Mouse (Mus musculus) T-cell, adult 2 months (primary cell): ENCODE data around the gene Gm49320.
A peak's percentile ranks its signal among the peaks of the same experiment; 100 is the strongest.
"Not testable (repeated sequence)": the region's sequence is repeated elsewhere in the genome, so short reads cannot be mapped to it uniquely, and the experiment has no call there.

Experiments used
- DNase-seq: peaks from one replicate; pipeline ENCODE4 v3.0.0; 2022; ENCODE audit warnings: low spot score

Gm49320 gene

GRCm38 (mm10) chr8:4226739-4227347, 11.8 kb upstream of the Gm49320 start, which contains the start of gene Lrrc8e:
Gene Lrrc8e, plus strand, starts transcription at chr8:4226827.
- DNase-seq = no peak

- no peak for DNase-seq
These were observed 10.7 kb upstream of the Gm49320 start for GRCm38 (mm10) chr8:4227919-4228318.

GRCm38 (mm10) chr8:4229784-4230183, 8.9 kb upstream of the Gm49320 start:
- DNase-seq = no peak

- no peak for DNase-seq
These were observed 7.9 kb upstream of the Gm49320 start for GRCm38 (mm10) chr8:4230612-4231351.

GRCm38 (mm10) chr8:4237814-4238433, 741 bp upstream of the Gm49320 start:
- no peak for DNase-seq

GRCm38 (mm10) chr8:4239193-4239890, 677 bp downstream of the Gm49320 start:
- no peak for DNase-seq

- DNase-seq = no peak
These were observed 6.4 kb downstream of the Gm49320 start for GRCm38 (mm10) chr8:4245061-4245460.

- no peak for DNase-seq
These were observed 7.1 kb downstream of the Gm49320 start for GRCm38 (mm10) chr8:4245737-4246136.

GRCm38 (mm10) chr8:4247241-4247640, 8.6 kb downstream of the Gm49320 start:
- no peak for DNase-seq

GRCm38 (mm10) chr8:4247951-4248540, 9.4 kb downstream of the Gm49320 start, which contains the start of gene Tgfbr3l:
Gene Tgfbr3l, plus strand, starts transcription at chr8:4248214.
- DNase-seq = no peak

GRCm38 (mm10) chr8:4249213-4249612, 10.5 kb downstream of the Gm49320 start:
- no peak for DNase-seq

- peak; percentile 84 for DNase-seq
These were observed 11.8 kb downstream of the Gm49320 start for GRCm38 (mm10) chr8:4250306-4250970.

- DNase-seq = no peak
These were observed 13.6 kb downstream of the Gm49320 start for GRCm38 (mm10) chr8:4252116-4252760.

- DNase-seq = peak; percentile 93
These were observed 14.5 kb downstream of the Gm49320 start, which contains the start of gene Snapc2 for GRCm38 (mm10) chr8:4252934-4253841. Gene Snapc2, plus strand, starts transcription at chr8:4253080.

GRCm38 (mm10) chr8:4254001-4254400, 15.3 kb downstream of the Gm49320 start:
- no peak for DNase-seq

- DNase-seq = not testable (repeated sequence)
These were observed 16.8 kb downstream of the Gm49320 start for GRCm38 (mm10) chr8:4255471-4255870.

- DNase-seq = no peak
These were observed 18.2 kb downstream of the Gm49320 start for GRCm38 (mm10) chr8:4256911-4257310.

- no peak for DNase-seq
These were observed 18.7 kb downstream of the Gm49320 start for GRCm38 (mm10) chr8:4257350-4257749.

- peak; percentile 77 for DNase-seq
These were observed 19.6 kb downstream of the Gm49320 start for GRCm38 (mm10) chr8:4258233-4258632.

GRCm38 (mm10) chr8:4258678-4259077, 20.0 kb downstream of the Gm49320 start:
- peak; percentile 25 for DNase-seq
